Mouse (Mus musculus): ENCODE measurements around the gene Drd4. TPM values are rescaled to one million over a fixed set of nuclear protein-coding genes. Genes with fewer than 3 reads are reported as not detected.

Drd4 gene
- total and polyA plus RNA-seq, 3 experiments, result not detected

- TF ChIP-seq NRF1 (IDR thresholded peaks at IDR 0.05; ENCODE audit: low read depth, low read length) (peak; percentile 72), ZMIZ1 (IDR thresholded peaks at IDR 0.05; ENCODE audit: low read depth, low read length) (peak; percentile 50; the same call in 1 of the 2 replicates), POLR2A (IDR thresholded peaks at IDR 0.05; ENCODE audit: low read depth, low read length) (peak; percentile 93), CHD2 (IDR thresholded peaks at IDR 0.05; ENCODE audit: low read length) (no peak), USF2 (conservative IDR thresholded peaks at IDR 0.05; ENCODE audit: low read depth, low read length) (no peak)
These were observed 35.9 kb downstream of the Drd4 start, which contains the start of the genes Deaf1 and Tmem80 (continued) for GRCm38 (mm10) chr7:141327469-141328372.

- Histone ChIP-seq H3K27me3 (replicated peaks) (no peaks in the 10 kb centered on the region), H3K9me3 (replicated peaks; ENCODE audit: low read length) (no peaks in the 10 kb centered on the region), H3K9ac (ENCODE audit: insufficient read depth, low read depth) (peak overlapping the region; percentile 66), H3K79me2 (replicated peaks; ENCODE audit: control insufficient read depth, extremely low read depth, insufficient read depth, poor library complexity, severe bottlenecking) (peaks cover 4% of the 10 kb centered on the region), H3K4me1 (ENCODE audit: control insufficient read depth in 1 of 2, insufficient read depth in 2 of 2) (peaks cover 17 to 36% of the 10 kb centered on the region in 2 experiments), H3K36me3 (replicated peaks in 1 of 2; ENCODE audit: control insufficient read depth in 1 of 2, insufficient read depth in 1 of 2, low read length in 1 of 2) (peaks cover 8 to 43% of the 10 kb centered on the region in 2 experiments), H3K4me3 (replicated peaks in 1 of 3; ENCODE audit: low read depth in 2 of 3, low read length in 2 of 3, poor library complexity in 1 of 3) (peak overlapping the region; percentile 69 to 77 (median 71)), H3K4me2 (ENCODE audit: insufficient read depth, low read depth, poor library complexity, severe bottlenecking) (peak overlapping the region; percentile 75), H3K27ac (ENCODE audit: insufficient read depth, low read depth) (peak overlapping the region; percentile 35; the same call in 1 of the 2 replicates)
- in situ Hi-C loops (cut with MboI; ENCODE audit: low pct_ligation_motif_present, low pct_unique_long_range_greater_than_20kb, low sequenced_read_pairs) (no loop called here), dilution Hi-C loops (cut with MboI; ENCODE audit: extremely low pct_ligation_motif_present, extremely low pct_unique_long_range_greater_than_20kb, low sequenced_read_pairs) (no loop called here)
- TF ChIP-seq TBP (conservative IDR thresholded peaks at IDR 0.05; ENCODE audit: low read depth, low read length) (peak; percentile 67), BHLHE40 (IDR thresholded peaks at IDR 0.05; ENCODE audit: low read depth, low read length) (no peak), ZKSCAN1 (IDR thresholded peaks at IDR 0.05; ENCODE audit: borderline replicate concordance, low read depth, low read length) (no peak), PAX5 (IDR thresholded peaks at IDR 0.05; ENCODE audit: low read length) (no peak), TCF12 (IDR thresholded peaks at IDR 0.05; ENCODE audit: low read depth, low read length) (no peak), MAZ (IDR thresholded peaks at IDR 0.05; ENCODE audit: low read depth, low read length) (0 out of 2 replicates have a peak, but pooled peaks have one; percentile 34)
- DNase-seq (ENCODE audit: extremely low read depth), result no peak
These were observed 36.7 kb downstream of the Drd4 start for GRCm38 (mm10) chr7:141328373-141328990.

DNA sequence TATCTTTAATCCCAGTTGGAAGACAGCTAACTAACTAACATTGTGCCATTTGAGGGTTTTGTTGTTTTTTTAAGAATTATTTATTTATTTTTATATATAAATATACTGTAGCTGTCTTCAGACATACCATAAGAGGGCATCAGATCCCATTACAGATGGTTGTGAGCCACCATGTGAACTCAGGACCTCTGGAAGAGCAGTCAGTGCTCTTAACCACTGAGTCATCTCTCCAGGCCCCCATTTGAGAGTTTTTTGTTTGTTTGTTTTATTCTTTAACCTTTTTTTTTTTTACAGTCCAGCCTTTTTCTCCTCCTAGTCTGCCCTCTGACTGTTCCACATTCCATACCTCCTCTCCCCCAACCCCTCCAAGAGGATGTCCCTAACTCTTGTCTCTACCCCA, 38.9 kb downstream of the Drd4 start:
- DNase-seq (ENCODE audit: extremely low read depth), result no peak
- Histone ChIP-seq H3K9me3 (replicated peaks; ENCODE audit: low read length) (no peaks in the 10 kb centered on the region), H3K79me2 (replicated peaks; ENCODE audit: control insufficient read depth, extremely low read depth, insufficient read depth, poor library complexity, severe bottlenecking) (peaks cover 4% of the 10 kb centered on the region), H3K4me2 (ENCODE audit: insufficient read depth, low read depth, poor library complexity, severe bottlenecking) (no peak overlapping the region), H3K9ac (ENCODE audit: insufficient read depth, low read depth) (no peak overlapping the region), H3K4me3 (replicated peaks in 1 of 3; ENCODE audit: low read depth in 2 of 3, low read length in 2 of 3, poor library complexity in 1 of 3) (no peak overlapping the region), H3K27ac (ENCODE audit: insufficient read depth, low read depth) (no peak overlapping the region), H3K4me1 (ENCODE audit: control insufficient read depth in 1 of 2, insufficient read depth in 2 of 2) (peaks cover 17 to 26% of the 10 kb centered on the region in 2 experiments), H3K27me3 (replicated peaks) (no peaks in the 10 kb centered on the region), H3K36me3 (replicated peaks in 1 of 2; ENCODE audit: control insufficient read depth in 1 of 2, insufficient read depth in 1 of 2, low read length in 1 of 2) (peaks cover 5 to 47% of the 10 kb centered on the region in 2 experiments)
- dilution Hi-C loops (cut with MboI; ENCODE audit: extremely low pct_ligation_motif_present, extremely low pct_unique_long_range_greater_than_20kb, low sequenced_read_pairs), result no loop called here
- TF ChIP-seq NELFE (IDR thresholded peaks at IDR 0.05; ENCODE audit: low read depth, low read length), result no peak
- in situ Hi-C loops (cut with MboI; ENCODE audit: low pct_ligation_motif_present, low pct_unique_long_range_greater_than_20kb, low sequenced_read_pairs), result no loop called here
